Mouse (Mus musculus) megakaryocyte, embryonic 14.5 days (primary cell): ENCODE results near the gene Hnrnpl. TPM values are rescaled to one million over a fixed set of nuclear protein-coding genes. Genes with fewer than 3 reads are reported as not detected.
A peak's percentile ranks its signal among the peaks of the same experiment; 100 is the strongest.

Experiments used
- H3K27me3 ChIP-seq: replicated peaks from 2 replicates; pipeline ENCODE3; 2012; ENCODE audit warnings: inconsistent platforms
- H3K36me3 ChIP-seq: replicated peaks from 2 replicates; pipeline ENCODE3; 2012; ENCODE audit warnings: low read length, inconsistent platforms, mixed read lengths
- H3K4me1 ChIP-seq: 2 replicates; pipeline ENCODE4 v1.6.1; 2012; ENCODE audit warnings: inconsistent platforms
- H3K4me3 ChIP-seq: replicated peaks from 2 replicates; pipeline ENCODE3; 2012; ENCODE audit warnings: moderate library complexity, mild to moderate bottlenecking, inconsistent platforms
- H3K9me3 ChIP-seq: 2 replicates; pipeline ENCODE4 v1.6.1; 2012; ENCODE audit warnings: inconsistent platforms
- FLI1 ChIP-seq: IDR thresholded peaks from 2 replicates; pipeline ENCODE4 v1.6.1; 2012; ENCODE audit warnings: low read length, inconsistent platforms, mixed read lengths
- GATA1 ChIP-seq: IDR thresholded peaks from 3 replicates; pipeline ENCODE4 v1.6.1; 2012; ENCODE audit warnings: mixed read lengths, low read length, inconsistent platforms, borderline replicate concordance
- polyA plus RNA-seq: library from polyadenylated mRNA; stranded (reverse); fragments of >175 nt; gene quantifications from 2 replicates; pipeline ENCODE4 v1.2.3, GENCODE M21; 2012; ENCODE audit warnings: low replicate concordance; ENCODE audit not compliant: insufficient read depth

The Hnrnpl gene
- polyA plus RNA-seq, 1 experiment = 226 TPM

DNA sequence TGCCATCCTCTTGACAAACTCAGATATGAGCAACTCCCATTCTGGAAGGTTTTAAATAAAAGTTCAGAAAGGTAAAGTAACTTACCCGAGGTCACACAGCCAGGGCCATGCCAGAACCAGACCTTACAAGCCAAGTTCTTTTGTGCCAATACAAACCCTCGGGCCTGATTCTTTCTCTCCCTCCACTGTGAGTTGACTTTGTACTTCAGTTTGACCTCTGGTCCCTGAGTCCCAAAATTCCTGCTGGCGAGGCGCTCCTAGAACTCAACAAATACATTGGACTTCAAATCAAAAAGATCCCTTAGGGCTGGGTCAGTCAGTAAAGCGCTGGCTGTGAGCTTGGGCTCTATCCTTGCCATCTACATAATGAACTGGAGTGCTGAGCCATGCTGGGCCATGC, 28.6 kb downstream of the Hnrnpl start:
- H3K4me1 ChIP-seq = peaks cover 21% of the 10 kb centered on the region
- H3K4me3 ChIP-seq = no peak overlapping the region
- no peaks in the 10 kb centered on the region for H3K27me3 ChIP-seq
- peaks cover 65% of the 10 kb centered on the region for H3K36me3 ChIP-seq
- TF ChIP-seq GATA1 = no peak
- TF ChIP-seq FLI1 = no peak
- H3K9me3 ChIP-seq = no peaks in the 10 kb centered on the region

DNA sequence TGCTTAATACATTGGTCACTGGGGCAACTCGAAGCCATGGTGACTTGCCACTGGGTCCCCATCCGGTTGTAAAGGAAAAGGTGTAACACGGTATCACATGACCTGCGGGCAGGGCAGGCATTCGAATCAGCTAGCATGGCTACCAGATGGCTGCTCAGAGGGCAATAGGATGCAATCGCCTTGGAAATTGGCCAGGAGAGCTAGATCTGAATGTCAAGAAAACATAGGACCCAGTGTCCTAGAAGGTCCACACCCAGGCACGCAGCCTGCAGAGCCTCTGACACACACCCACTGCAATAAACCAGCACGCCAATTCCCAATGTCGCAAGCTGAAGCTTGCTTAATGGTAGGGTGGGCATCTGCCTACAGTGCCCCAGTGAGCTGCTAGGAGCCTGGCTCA, 30.0 kb downstream of the Hnrnpl start:
- peaks cover 56% of the 10 kb centered on the region for H3K36me3 ChIP-seq
- TF ChIP-seq FLI1 (no peak), GATA1 (no peak)
- H3K27me3 ChIP-seq = no peaks in the 10 kb centered on the region
- H3K4me1 ChIP-seq = peaks cover 17% of the 10 kb centered on the region
- no peak overlapping the region for H3K4me3 ChIP-seq
- H3K9me3 ChIP-seq = no peaks in the 10 kb centered on the region

DNA sequence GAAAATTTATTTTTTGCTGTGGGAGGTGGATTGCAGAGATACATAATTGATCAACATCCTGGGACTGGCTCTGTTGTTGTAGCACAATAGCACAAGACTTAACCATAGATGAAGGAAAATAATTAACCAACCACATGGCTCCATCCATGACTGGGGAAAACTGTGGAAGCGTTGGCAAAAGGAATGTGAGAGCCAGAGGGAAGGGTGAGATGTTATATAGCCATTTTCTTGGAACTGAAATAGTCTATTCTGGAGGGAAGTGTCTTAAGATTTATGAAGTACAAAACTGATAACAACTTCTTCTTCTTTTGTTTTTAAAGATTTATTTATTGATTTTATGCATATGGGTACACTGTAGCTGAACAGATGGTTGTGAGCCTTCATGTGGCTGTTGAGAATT, 38.9 kb downstream of the Hnrnpl start:
- no peak for TF ChIP-seq GATA1
- no peak for TF ChIP-seq FLI1

DNA sequence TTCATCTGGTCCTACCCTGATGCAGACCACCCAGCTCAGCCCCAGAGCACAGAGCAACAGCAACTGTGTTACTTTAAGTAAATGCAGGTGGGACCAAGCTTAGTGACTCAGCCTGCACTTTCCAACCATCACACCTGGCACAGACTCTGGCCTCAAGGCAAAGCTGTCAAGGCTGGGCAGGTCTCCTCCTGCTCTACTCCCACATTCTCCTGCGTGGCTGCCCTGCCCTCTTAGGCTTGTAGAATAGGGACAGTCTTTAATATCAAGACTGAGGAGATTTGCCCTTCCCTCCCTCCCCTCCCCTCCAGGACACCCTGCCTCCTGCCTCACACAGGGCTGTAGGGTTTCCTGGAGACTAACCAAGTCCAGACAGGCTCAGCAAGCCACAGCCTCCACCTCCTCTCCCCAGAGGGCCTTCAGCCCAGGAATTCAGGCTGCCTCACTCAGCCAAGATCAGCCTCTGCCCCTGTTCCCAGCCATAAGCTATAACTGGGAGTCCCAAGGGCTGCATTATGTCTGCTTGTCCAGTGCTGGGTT, 41.4 kb downstream of the Hnrnpl start:
- peaks cover 3% of the 10 kb centered on the region; the same call in 1 of the 2 replicates for H3K9me3 ChIP-seq
- peaks cover 15% of the 10 kb centered on the region for H3K27me3 ChIP-seq
- peaks cover 9% of the 10 kb centered on the region for H3K4me1 ChIP-seq
- no peaks in the 10 kb centered on the region for H3K36me3 ChIP-seq
- no peak for TF ChIP-seq GATA1
- TF ChIP-seq FLI1 = no peak
- no peak overlapping the region for H3K4me3 ChIP-seq

More for the DNA sequence above, 38.9 kb downstream of the Hnrnpl start:
- no peak overlapping the region for H3K4me3 ChIP-seq
- peaks cover 3% of the 10 kb centered on the region; the same call in 1 of the 2 replicates for H3K9me3 ChIP-seq
- H3K4me1 ChIP-seq = peaks cover 9% of the 10 kb centered on the region
- H3K27me3 ChIP-seq = peaks cover 15% of the 10 kb centered on the region
- H3K36me3 ChIP-seq = no peaks in the 10 kb centered on the region

DNA sequence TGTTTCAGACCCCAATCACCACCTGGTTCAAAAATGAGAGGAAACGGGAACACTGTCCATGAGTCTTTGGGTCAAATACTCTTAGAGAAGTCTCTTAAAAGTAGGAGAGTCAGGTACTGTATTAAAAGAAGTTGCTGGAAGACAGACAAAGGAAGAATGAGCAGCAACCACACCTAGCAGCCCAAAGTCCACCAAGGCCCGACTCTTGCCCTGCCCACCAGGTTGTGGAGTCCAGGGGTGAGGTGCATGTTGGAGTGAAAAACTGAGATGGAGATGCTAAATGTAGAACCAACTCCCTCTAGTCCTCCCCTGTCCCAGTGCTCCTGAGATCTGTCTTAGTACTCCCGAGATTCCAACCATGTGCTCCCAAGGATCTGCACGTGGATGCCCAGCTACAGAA, 42.3 kb downstream of the Hnrnpl start:
- Histone ChIP-seq H3K9me3 (peaks cover 3% of the 10 kb centered on the region; the same call in 1 of the 2 replicates), H3K27me3 (peaks cover 15% of the 10 kb centered on the region), H3K36me3 (no peaks in the 10 kb centered on the region), H3K4me3 (no peak overlapping the region), H3K4me1 (peaks cover 9% of the 10 kb centered on the region)
- TF ChIP-seq GATA1 (no peak), FLI1 (no peak)

DNA sequence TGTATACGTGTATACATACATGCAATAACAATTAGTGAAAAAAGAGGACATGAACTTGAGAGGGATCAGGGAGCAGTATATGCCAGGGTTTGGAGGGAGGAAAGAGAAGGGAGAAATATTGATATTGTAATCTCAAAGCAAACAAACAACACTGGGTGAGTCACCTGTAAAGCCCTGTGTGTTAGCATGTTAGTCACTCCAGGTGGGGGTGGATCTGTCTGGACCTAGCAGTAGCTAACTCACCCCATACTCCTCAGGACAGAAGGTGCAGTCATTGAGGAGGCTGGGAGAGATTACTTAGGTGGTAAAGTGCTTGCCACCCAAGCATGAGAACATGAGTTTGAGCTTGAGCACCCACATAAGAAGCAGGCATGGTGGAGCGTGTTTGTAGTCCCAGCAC, 51.6 kb downstream of the Hnrnpl start:
- Histone ChIP-seq H3K4me1 (peaks cover 28% of the 10 kb centered on the region), H3K27me3 (peaks cover 6% of the 10 kb centered on the region), H3K36me3 (no peaks in the 10 kb centered on the region), H3K9me3 (peaks cover 22% of the 10 kb centered on the region), H3K4me3 (no peak overlapping the region)
- TF ChIP-seq FLI1 (no peak), GATA1 (no peak)

DNA sequence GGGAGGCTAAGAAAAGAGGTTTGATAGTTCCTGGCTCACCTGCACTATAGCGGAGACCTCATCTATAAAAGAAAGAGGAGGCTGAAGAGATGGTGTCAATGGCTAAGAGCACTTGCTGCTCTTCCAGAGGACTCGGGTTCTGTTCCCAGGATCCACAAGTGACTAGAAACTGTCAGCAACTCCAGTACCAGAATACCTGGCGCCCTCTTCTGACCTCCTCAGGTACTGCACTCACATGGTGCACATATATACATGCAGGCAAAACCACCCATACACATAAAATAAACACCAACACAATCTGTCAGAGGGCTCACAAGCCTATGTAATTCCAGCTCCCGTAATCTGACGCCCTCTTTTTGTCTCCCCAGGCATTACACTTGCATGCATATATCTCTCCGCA, 52.6 kb downstream of the Hnrnpl start:
- TF ChIP-seq FLI1 (no peak), GATA1 (no peak)
- H3K27me3 ChIP-seq = peaks cover 6% of the 10 kb centered on the region
- H3K9me3 ChIP-seq = peaks cover 22% of the 10 kb centered on the region
- H3K36me3 ChIP-seq = no peaks in the 10 kb centered on the region
- peaks cover 38% of the 10 kb centered on the region for H3K4me1 ChIP-seq
- no peak overlapping the region for H3K4me3 ChIP-seq

DNA sequence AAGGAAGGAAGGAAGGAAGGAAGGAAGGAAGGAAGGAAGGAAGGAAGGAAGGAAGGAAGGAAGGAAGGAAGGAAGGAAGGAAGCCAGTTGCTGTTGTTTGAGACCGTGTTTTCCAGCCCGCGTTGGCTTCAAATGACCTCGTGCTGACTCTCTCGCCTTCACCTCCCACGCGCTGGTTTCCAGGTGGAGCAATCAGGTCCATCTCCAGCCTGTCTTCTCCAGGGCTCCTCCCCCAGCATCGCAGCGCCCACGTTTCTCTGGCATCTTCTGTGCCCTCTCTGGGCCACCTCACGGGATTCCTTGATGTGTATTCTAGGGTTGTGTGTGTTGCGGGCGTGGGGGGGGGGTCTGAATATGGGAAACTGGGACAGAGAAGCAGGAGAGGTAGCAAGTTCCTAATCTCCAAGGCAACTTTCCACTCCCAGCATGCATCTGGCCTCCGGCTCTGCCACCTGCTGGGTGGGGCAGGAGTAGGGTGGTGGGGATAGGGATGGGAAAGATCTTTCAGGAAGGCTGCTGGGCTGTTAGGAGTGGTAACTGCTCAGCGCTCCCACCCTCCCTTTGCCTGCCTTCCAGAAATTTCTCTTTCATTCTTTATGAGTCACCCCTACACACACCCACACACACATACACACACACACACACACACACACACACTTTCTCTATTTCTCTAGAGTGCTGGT, 54.6 kb downstream of the Hnrnpl start:
- Histone ChIP-seq H3K36me3 (no peaks in the 10 kb centered on the region), H3K4me1 (peaks cover 49% of the 10 kb centered on the region), H3K9me3 (peaks cover 22% of the 10 kb centered on the region), H3K4me3 (no peak overlapping the region), H3K27me3 (peaks cover 2% of the 10 kb centered on the region)
- TF ChIP-seq GATA1 (no peak), FLI1 (no peak)

DNA sequence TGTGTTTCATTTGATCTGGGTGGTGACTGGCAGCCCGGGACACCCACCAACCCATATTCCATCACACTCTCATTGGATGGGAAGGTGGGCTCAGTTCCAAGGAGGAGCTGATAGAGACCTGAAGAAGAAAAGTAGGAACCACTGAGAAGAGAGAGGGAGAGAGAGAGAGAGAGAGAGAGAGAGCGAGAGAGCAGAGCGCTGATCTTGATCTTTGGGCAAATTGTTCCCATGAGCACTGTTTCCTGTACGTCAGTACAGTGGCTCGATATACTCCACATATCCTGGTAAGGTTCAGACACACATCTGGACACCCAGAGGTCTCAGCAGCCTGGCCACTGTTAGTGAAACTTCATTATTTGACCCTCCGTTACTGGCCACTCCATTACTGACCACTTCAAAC, 55.2 kb downstream of the Hnrnpl start, which contains the start of gene Lgals7:
Gene Lgals7 (plus strand): TSS at position 314 of the 400 bp plus-strand sequence.
- Histone ChIP-seq H3K4me3 (peak within 1 kb of the TSS; percentile 1), H3K36me3 (no peaks in the 10 kb centered on the region), H3K27me3 (peaks cover 2% of the 10 kb centered on the region), H3K9me3 (peaks cover 20% of the 10 kb centered on the region), H3K4me1 (peaks cover 49% of the 10 kb centered on the region)
- TF ChIP-seq GATA1 (no peak), FLI1 (no peak)

DNA sequence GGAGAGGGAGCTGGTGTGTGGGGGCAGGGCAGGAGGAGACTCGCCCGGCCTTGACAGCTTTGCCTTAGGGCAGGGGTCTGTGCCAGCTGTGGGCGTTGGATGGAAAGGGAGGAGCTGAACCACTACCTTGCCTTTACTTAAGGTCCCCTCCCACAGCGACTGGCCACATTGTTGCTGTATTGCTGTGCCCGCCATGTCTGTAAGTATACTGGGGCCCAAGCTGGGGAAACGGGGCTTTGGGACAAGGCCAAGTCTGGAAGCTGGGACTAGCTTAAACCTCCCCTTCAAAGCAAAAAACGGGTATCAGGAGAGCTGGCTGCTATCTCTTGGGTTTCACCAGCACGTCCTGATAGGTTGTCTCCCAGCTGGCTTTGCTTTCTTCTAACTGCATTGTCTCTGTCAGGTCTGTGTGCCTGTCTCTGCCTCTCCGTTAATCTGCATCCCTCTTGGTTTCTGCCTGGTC, 56.0 kb downstream of the Hnrnpl start:
- Histone ChIP-seq H3K9me3 (peaks cover 16% of the 10 kb centered on the region), H3K4me3 (peak overlapping the region; percentile 1), H3K4me1 (peaks cover 49% of the 10 kb centered on the region), H3K36me3 (no peaks in the 10 kb centered on the region), H3K27me3 (no peaks in the 10 kb centered on the region)
- no peak for TF ChIP-seq FLI1
- no peak for TF ChIP-seq GATA1
